Mouse (Mus musculus) retina, postnatal 1 day (tissue): Measurements from ENCODE around the gene Fam90a1a.
"Not testable (repeated sequence)": the region's sequence is repeated elsewhere in the genome, so short reads cannot be mapped to it uniquely, and the experiment has no call there.

Experiments
- DNase-seq: peaks from one replicate; pipeline ENCODE4 v3.0.0-alpha.2; 2012

Fam90a1a gene

DNA sequence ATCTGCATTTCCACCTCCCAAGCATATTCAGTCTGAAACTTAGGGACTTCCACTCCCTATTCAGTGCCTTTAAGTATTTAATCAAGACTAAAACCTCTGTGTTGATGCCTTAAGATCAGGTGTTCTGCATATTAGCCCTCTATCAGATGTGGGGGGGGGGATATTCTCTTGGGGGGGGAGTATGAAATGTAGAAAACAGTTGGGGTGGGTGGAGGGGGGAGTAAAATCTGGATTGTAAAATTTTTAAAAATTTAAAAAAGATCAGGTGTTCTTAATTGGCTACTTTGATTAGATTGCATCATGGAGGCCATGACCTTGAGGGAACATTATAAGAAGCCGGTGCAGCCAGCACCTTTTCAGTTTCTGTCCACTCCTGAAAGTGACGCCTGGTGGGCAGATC is at the start of gene Fam90a1a:
Fam90a1a (plus strand) TSS at position 301 of the 400 bp plus-strand sequence.
- DNase-seq: no peak

DNA sequence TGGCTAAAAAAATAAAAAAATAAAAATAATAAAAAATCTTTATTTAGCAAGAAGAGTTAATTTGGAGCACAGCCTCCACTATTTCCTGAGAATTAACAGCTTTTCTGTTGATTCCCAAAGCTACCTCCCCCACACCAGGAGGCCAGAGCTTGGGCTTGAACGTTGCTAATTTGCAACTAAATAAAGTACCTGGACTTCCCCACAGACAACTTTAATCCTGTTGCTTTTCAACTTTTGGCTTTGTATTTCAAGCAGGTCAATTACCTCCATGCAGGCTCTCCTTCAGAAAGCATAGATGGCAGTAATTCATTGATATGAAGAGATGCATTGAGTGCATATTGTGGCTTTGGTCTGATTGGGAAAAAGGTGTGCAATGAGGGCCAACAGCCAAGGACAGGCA is 46.6 kb upstream of the Fam90a1a start:
- no peak for DNase-seq

DNA sequence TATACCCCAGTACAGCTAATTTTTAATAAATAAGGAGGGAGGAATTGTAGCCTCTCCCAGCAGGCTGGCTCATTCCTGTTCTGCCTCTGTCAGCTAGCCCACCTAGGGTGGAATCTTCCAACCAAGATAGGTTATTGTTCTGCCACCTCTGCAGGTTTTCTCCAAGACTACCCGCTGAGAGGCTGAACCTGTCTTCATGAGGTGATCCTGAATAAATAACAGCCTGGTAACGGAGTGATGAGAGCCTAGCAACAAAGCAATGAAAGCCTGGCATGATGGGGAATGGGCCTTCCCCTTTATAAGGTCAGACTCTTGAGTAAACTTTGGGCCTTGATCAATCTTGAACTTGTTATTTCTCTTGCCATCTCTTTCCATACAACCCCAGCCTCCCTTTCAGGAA is 46.0 kb upstream of the Fam90a1a start:
- no peak for DNase-seq

DNA sequence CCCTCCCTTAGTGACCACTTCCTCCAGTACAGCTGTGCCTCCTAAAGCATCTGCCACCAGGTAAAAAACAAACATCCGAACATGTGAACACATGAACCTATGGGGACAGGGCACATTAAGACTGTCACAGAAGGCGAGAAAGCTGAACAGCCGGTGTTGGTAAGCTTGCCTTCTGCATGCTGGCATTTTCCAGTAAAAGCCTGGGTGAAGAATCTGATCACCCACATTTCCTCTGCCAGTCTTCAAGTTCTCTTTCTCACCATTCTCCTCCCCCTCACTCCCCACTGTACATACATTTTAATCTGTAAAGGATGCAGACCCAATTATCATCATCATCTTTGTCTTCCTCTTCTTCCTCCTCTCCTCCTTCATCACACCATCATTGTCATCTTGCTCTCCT is 42.9 kb upstream of the Fam90a1a start:
- no peak for DNase-seq

DNA sequence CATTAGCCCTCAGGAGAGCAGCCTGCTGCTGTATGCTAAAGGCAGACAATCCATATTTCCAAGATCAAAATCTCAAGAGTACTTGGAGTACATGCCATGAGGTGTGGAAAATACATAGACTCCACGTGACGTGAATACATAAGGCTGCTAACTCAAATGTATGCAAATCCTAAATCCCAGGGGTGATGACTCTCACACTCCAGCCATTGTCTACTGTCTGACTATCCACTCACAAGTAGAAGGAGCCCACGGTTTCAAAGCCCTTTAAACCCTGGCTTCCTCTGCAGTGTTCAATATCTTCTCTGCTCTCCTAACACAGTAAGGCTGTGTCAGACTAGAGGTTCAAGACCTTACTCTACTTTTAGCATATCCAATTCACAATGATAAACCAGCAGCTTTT is 27.8 kb upstream of the Fam90a1a start:
- DNase-seq: not testable (repeated sequence)

DNA sequence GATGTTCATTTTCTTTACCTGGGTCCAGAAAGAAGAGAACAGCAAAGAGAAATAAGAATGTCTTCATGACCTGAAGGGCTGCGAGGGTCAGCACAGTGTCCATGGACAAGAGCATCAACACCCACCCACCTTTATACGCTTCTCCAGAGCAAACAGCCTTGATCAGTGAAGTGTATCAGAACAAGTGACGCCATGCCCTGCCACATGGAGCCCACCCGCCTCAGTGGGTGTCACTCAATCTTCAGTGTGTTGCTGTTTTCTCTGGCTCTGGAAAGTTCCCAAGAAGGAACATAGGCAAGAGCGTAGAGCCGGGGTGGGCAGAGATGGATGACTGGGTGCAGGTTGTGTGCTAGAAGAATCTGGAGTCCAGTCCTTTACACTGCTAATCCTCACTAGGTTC is 25.9 kb upstream of the Fam90a1a start, which contains the start of gene Defb15:
Defb15 (minus strand) TSS at position 101 of the 400 bp plus-strand sequence.
- no peak for DNase-seq

DNA sequence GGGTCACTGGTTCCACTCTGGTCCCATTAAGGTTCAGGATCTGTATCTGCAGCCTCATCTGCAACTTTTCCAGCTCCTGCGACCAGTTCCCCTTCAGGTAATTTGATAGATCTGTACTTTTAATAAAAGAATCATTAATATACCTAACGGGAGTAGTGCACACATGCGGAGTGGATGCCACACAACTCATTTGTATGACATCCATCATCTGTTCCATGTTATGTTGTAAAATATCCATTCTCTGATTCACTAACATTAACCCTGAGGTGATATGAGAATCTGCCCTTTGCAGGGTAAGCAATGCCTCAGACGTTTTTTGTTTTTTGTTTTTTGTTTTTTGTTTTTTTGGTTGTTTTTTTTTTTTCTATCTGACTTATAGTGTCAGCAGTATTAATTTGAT is 20.5 kb upstream of the Fam90a1a start, which contains the start of gene Defb35:
Defb35 (plus strand) TSS at position 301 of the 400 bp plus-strand sequence.
- not testable (repeated sequence) for DNase-seq

DNA sequence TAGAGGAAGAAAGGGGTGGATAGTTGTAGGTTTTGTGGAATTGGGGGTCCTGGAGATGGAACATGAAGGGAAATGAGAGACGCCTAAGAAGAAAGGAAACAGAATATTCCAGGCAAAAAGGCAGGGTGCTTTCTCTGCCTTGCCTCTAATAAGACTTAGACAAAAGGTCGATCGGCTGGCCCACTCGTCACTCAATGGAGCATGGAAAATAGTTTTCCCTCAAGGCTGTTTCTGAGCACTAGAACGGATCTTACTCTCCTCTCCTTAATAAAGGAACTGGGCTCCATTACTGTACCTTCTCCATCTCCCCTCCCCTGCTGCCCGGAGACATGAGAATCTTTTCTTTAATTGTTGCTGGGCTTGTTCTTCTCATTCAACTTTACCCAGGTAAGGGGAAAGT is 12.1 kb upstream of the Fam90a1a start, which contains the start of gene Defb13:
Defb13 (plus strand) TSS at position 301 of the 400 bp plus-strand sequence.
- DNase-seq: peak; percentile 17

DNA sequence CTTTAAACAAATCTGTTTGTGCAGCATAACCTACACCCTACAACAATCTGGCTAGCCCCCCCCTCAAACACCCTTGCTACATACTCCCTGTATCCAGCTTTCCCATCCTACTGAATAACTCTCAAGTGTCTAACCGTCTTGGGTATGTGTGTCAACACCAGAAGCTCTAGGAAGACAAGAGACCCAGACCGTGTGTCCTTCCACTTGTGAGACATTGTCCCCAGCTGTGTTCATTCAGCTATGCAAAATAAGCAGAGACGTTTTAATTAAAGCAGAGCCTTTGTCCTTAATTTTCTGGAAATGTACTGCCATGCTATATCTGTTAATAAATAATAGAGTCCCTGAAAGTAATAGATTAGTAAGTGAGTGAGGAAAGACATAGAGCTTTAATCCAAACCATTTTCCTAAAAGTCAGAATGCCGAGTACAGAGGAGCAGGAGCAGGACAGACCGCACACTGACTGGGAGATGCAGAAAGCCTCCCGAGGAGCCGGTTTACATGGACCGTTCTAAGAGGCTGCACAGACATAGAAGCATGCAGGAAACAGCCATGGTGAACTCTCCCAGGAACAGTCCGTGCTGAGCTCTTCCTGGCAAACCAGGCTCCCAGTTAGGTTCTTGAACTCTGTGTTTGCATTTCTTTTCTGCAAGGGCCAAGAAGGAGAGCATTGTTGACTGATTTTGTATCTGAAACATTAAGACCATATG is 11.1 kb upstream of the Fam90a1a start:
- DNase-seq: peak; percentile 72

DNA sequence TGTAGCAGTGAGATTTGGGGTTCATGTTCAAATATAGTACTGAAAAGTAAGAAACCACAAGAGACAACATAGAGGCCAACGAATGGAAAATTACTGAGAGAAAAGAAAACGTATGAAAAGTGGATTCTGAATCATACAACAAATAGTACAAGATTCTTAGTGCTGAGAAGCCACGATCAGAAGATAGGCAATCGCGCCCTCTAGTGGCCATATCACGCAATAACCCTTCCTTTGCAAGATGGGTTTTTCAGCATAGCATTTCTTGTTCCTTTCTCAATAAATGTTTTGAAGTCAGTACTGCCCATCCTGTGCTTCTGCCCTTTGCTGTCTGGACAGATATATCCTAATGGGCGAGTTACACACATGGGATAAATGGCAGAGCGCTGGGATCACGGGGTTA is 3.2 kb upstream of the Fam90a1a start:
- DNase-seq: peak; percentile 63

DNA sequence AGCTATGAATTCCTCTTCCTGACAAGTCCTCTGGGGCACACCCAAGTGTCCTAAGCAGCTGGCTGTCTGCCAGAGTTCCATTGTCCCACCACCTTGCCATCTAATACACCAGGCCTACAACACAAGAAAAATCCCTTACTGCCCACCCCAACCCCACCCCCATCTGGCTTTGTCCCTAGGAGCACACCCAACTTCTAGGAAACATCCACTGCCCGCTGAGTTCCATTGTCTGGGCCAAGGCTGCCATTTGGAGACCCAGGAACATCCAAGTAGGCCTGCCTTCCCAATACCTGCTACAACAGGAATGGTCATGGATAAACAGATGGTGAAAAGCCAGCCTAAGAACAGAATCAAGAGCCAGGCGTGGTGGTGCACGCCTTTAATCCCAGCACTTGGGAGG is 2.2 kb upstream of the Fam90a1a start:
- no peak for DNase-seq

DNA sequence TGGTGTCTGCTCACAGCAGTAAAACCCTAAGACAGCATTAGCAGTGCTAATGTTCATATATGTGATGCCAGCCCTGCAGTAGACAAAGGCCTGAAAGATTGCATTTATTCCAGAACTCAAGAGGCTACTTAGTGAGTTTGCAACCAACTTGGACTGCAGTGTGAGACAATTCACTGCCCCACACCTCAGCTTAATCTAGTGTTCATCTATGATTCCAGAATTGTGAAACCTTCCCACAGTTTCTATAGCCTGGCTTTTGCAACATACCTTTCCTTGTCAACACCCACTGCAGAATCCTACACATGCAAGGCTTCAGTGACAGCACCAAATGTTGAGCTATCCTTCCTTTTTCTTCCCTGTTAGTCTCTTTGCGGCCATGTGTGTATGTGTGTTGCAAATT is 8.1 kb downstream of the Fam90a1a start:
- DNase-seq: no peak

DNA sequence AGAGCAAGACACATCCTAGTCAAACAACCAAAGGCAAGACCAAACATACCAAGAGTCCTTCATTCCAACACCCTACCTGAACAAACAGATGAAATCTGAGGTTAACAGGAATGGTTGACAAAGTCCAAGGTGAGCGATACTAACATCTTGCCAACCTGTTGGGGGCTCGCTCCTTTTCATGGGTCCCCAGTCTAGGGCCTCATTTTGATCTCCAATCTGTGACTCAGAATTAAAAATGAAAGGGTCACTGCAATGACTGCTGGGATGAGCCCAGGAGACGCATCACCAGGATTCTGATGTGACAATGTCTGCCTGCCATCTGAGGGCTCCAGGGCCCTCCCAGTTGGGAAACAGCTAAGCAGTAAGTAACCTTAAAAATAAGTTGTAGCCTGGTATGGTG is 11.0 kb downstream of the Fam90a1a start, which contains the start of gene Ccdc70:
Ccdc70 (plus strand) TSS at position 301 of the 400 bp plus-strand sequence.
- no peak for DNase-seq

DNA sequence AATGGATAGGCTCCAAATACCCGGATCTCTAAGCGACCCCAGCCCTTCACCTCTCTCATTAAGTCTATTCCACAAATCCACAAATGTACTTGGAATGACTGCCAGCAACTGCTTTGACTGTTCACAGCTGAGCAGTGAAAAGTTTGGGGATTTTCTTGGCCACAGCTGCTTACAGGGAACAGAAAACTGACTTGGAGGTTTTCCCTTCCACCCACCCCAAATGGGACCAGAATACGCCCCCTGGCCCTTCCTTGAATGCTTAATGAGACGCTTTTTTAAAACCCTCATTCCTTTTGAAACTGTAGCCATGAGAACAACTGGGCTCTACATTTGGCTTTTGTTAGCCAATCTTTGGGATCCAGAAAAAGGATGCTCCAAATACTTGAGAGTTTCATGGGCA is 19.7 kb downstream of the Fam90a1a start:
- no peak for DNase-seq

DNA sequence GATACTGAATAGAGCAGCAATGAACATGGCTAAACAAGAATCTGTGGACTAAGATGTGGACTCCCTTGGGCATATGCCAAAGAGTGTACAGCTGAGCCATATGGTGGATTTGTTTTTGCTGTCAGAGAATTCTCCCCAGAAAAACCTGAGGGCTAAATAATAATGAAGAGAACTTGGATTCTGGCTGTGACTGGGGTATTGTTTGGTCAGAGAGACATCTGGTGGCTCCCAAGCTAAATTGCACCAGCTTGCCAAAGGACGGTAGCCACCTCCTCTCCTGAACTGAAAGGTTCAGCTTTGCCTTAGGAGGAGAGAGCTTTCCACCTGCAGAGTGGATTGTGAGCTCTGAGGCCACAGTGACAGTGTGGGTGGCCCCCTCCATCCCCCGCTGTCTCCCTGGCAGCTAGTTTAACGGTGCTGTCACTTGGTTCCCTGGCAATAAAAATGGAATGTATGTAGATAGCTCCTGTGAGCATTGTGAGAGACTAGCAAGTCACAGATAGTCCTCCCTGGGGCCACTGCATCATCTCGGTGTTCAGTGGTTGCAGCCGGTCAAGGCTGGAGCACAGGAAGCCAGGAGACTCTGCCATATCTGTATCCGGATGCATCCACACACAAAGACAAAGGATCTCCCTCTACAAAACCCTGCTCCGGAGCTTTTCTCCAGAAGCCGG is 23.3 kb downstream of the Fam90a1a start:
- DNase-seq: peak; percentile 46

DNA sequence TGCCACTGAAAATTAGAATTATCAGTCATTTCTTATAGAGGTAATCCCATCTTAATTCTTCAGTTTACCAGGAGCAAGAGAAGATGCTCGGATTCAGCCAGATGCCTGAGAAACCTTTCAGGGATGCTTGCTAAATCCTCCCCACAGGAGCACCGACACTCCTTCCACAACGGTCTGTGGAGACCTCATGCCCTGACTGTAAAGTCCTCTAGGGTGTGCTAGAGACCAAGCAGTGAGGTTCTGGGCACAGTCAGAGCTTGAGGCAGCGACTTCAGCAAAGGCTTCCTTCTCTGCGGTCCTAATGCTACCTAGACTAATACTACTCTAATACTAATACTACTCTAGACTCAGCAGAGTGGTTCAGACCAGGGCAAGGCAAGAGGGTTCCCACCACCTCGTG is 33.7 kb downstream of the Fam90a1a start:
- DNase-seq: peak; percentile 71

DNA sequence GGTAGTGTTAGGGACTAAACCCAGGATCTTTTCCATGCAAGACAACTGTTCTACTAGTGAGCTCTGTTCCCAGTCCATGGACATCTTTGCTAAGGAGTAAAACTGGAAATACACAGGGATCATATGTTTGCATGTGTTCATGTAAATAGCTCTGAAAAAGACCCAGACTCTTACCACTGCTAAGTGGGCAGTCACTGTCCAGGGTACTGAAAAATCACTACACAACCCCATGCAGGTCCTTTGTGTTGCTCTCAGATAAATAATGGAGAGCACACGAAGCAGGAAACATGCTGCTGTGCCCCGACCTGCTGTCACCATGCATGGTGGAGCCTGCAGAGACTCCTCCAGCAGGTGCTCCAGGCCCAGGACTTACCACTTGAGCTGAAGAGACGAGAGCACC is 36.7 kb downstream of the Fam90a1a start:
- DNase-seq: no peak

DNA sequence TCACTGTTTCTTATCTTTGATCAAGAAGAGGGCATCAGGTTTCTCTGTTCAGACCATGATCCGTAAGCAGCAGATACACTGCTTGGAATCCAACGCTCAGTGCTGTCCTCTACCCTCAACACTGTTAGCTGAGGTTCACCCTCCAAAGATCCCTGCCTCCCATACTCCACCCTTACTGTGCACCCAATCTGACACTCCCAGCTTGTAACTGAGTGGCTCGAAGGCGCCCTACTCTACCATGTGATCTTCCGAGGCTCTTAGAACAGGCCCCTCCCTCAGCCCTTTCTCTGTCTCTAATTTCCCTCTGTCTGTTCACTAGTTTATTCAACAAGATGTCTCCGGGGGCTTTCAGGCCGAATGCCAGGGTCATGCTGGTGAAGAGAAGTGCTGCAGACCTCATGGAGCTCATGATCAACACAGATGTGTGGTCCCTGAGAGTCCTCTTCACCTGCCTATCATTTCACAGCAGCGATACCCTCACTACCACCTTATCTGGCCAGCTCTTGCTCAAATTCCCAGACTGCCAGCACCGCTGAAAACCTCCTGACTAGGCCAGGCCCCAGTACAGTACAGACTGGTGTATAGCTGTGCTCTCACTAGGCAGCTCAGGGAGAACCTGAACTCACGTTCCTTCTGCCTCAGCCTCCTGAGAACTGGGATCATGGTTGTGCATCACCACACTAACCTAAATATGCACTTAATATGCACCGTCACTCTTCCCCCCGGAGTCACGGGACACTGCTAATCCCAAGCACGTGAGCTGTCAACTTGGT is 46.4 kb downstream of the Fam90a1a start:
- no peak for DNase-seq

DNA sequence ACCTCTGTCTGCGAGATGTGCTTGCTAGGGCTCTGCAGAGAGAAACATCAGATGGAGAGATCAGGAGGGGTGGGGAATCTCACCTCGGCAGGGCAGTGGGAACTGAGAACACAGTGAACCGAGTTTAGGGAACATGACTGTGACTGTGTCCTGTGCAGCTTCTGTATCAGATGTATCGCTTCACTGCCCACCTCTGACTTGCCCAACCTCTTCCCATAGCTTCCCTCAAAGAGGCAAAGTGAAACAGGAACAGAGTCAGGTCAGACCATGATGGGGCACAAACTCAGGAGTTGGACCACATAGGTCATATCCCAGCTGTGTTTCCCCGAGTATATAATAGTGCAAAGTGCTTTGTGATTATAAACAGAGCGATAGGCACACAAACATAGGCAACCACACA is 47.9 kb downstream of the Fam90a1a start:
- no peak for DNase-seq

DNA sequence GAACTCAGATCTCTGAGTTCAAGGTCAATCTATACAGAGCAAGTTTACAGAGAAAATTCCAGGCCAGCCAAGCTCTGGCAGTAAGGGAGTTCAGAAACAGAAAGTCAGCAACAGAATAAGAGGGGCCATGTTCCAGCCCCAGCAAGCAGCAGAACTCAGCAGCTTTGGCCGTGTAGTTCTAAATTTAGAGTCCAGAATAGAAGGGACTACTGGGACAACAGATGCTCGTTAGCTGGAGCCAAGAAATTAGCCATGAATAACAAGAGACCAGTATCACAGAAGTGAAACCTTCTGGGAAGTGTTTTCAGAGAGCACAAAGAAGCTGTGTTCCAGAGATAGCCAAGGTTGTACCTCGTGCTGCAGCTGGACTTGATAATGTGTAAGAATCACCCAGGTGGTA is 50.9 kb downstream of the Fam90a1a start:
- DNase-seq: no peak

DNA sequence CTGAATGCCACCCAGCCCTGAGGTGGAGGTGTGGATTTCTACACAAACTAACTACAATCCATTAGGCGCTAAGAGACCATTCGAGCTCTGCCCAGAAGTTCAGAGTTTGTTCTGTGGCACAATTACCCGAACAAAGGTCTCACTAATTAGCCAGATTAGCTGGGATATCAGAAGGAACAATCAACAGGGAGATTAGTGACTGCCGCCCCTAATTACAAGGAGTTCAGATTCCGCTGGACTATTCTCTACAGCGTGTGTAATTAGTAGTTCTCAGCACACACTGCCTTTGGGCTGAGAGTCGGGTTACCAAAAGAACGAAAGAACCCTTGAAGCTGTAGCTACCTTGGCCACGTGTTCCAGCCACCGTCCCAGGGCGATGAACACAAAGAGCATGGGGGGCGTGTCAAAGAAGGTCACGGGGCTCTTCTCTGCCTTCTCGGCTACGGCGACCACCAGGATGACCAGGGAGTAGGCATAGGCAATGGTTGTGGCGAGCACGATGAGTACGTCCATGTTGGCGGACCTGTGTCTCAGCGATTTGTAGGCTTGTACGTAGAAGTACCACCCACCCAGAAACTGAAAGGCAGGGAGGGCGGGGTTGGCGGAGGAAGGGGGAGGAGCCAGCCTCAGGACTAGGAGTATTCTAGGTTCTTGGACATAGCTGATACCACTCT is 54.7 kb downstream of the Fam90a1a start:
- DNase-seq: peak; percentile 82
